Mouse (Mus musculus) left cerebral cortex, adult 8-10 months (tissue): ENCODE results near the gene Slc1a2. TPM values are rescaled to one million over a fixed set of nuclear protein-coding genes. Genes with fewer than 3 reads are reported as not detected.

Experiments used
- DNase-seq, 2 experiments: peaks; one replicate each; pipeline ENCODE4 v3.0.0; 2022; ENCODE audit warnings: low spot score in 2 of 2
- total RNA-seq, 4 experiments: library from RNA; stranded (reverse); gene quantifications; 2 replicates each; pipeline ENCODE4 v1.2.4; 2022

Slc1a2 gene
- total RNA-seq, 4 experiments from 2014 or later = 1,516 to 1,784 (median 1,611) TPM

- no peak for DNase-seq
These were observed 54.5 kb downstream of the Slc1a2 start for GRCm38 (mm10) chr2:102712678-102713628.

GRCm38 (mm10) chr2:102714320-102714719 lies 55.9 kb downstream of the Slc1a2 start:
- DNase-seq = no peak

GRCm38 (mm10) chr2:102715754-102716153 lies 57.3 kb downstream of the Slc1a2 start:
- no peak for DNase-seq

GRCm38 (mm10) chr2:102721859-102722258 lies 63.4 kb downstream of the Slc1a2 start:
- DNase-seq = no peak

- DNase-seq = peak in 1 of 2 experiments; percentile 39
These were observed 66.6 kb downstream of the Slc1a2 start for GRCm38 (mm10) chr2:102725054-102725453.

GRCm38 (mm10) chr2:102730386-102730785 lies 71.9 kb downstream of the Slc1a2 start:
- DNase-seq = no peak

GRCm38 (mm10) chr2:102730788-102731187 lies 72.3 kb downstream of the Slc1a2 start:
- no peak for DNase-seq

GRCm38 (mm10) chr2:102733128-102733527 lies 74.7 kb downstream of the Slc1a2 start:
- DNase-seq = no peak

- DNase-seq = no peak
These were observed 75.6 kb downstream of the Slc1a2 start for GRCm38 (mm10) chr2:102734055-102734454.

GRCm38 (mm10) chr2:102735031-102735430 lies 76.6 kb downstream of the Slc1a2 start:
- no peak for DNase-seq

- DNase-seq = no peak
These were observed 77.4 kb downstream of the Slc1a2 start for GRCm38 (mm10) chr2:102735811-102736210.

GRCm38 (mm10) chr2:102736490-102736889 lies 78.0 kb downstream of the Slc1a2 start:
- no peak for DNase-seq

- no peak for DNase-seq
These were observed 80.4 kb downstream of the Slc1a2 start for GRCm38 (mm10) chr2:102738852-102739251.

GRCm38 (mm10) chr2:102742685-102743084 lies 84.2 kb downstream of the Slc1a2 start:
- peak in 1 of 2 experiments; percentile 55 for DNase-seq

GRCm38 (mm10) chr2:102743918-102744696 lies 85.6 kb downstream of the Slc1a2 start:
- no peak for DNase-seq

GRCm38 (mm10) chr2:102745259-102745906 lies 86.9 kb downstream of the Slc1a2 start:
- DNase-seq = no peak

GRCm38 (mm10) chr2:102747758-102748157 lies 89.3 kb downstream of the Slc1a2 start:
- DNase-seq = no peak

- no peak for DNase-seq
These were observed 91.5 kb downstream of the Slc1a2 start for GRCm38 (mm10) chr2:102749926-102750325.

GRCm38 (mm10) chr2:102751846-102752245 lies 93.4 kb downstream of the Slc1a2 start:
- no peak for DNase-seq

- DNase-seq = no peak
These were observed 98.9 kb downstream of the Slc1a2 start for GRCm38 (mm10) chr2:102757241-102757860.

- DNase-seq = no peak
These were observed 101.0 kb downstream of the Slc1a2 start for GRCm38 (mm10) chr2:102759479-102759878.
